Mouse (Mus musculus) embryonic facial prominence, embryonic 14.5 days (tissue): Measurements from ENCODE around the gene Pecr. TPM values are rescaled to one million over a fixed set of nuclear protein-coding genes. Genes with fewer than 3 reads are reported as not detected.
"Not testable (repeated sequence)": the region's sequence is repeated elsewhere in the genome, so short reads cannot be mapped to it uniquely, and the experiment has no call there.

ENCODE experiments used
- ATAC-seq: fragments of 200-750 bp; cut with Nextera tagmentation; 2 replicates; pipeline ENCODE4 v1.8.0; 2017; ENCODE audit warnings: low read depth, moderate number of reproducible peaks, moderate TSS enrichment
- DNase-seq: peaks from one replicate; pipeline ENCODE4 v3.0.0-alpha.2; 2015; ENCODE audit warnings: low spot score
- H3K27ac ChIP-seq: fragments of 300-500 bp; sonication (generic); replicated peaks from 2 replicates; pipeline ENCODE4 v1.5.1; 2014; ENCODE audit warnings: low read depth, mild to moderate bottlenecking, low read length, moderate library complexity
- H3K27me3 ChIP-seq: fragments of 300-500 bp; sonication (generic); replicated peaks from 2 replicates; pipeline ENCODE4 v1.6.1; 2014; ENCODE audit warnings: low read length; ENCODE audit not compliant: control insufficient read depth, insufficient read depth
- H3K36me3 ChIP-seq: fragments of 300-500 bp; sonication (generic); 2 replicates; pipeline ENCODE4 v1.6.1; 2014; ENCODE audit warnings: low read length, mixed read lengths; ENCODE audit not compliant: control insufficient read depth, insufficient read depth
- H3K4me1 ChIP-seq: fragments of 300-500 bp; sonication (generic); 2 replicates; pipeline ENCODE4 v1.6.1; 2014; ENCODE audit warnings: antibody characterized with exemption, low read length; ENCODE audit not compliant: control insufficient read depth, insufficient read depth
- H3K4me2 ChIP-seq: fragments of 300-500 bp; sonication (generic); 2 replicates; pipeline ENCODE4 v1.6.1; 2014; ENCODE audit warnings: low read depth, mild to moderate bottlenecking, low read length, moderate library complexity, mixed read lengths
- H3K4me3 ChIP-seq: fragments of 300-500 bp; sonication (generic); 2 replicates; pipeline ENCODE4 v1.5.1; 2014; ENCODE audit warnings: low read depth, mild to moderate bottlenecking, low read length
- H3K9ac ChIP-seq: fragments of 300-500 bp; sonication (generic); 2 replicates; pipeline ENCODE4 v1.6.1; 2014; ENCODE audit warnings: low read depth, mild to moderate bottlenecking, low read length, moderate library complexity, mixed read lengths
- H3K9me3 ChIP-seq: fragments of 300-500 bp; sonication (generic); 2 replicates; pipeline ENCODE4 v1.6.1; 2016; ENCODE audit warnings: low read length; ENCODE audit not compliant: control insufficient read depth
- WGBS: fragments of 180-500 bp; shearing (Covaris S2); extraction: QIAGEN DNeasy Blood & Tissue Kit; methylation state at CpG from one replicate; pipeline ENCODE4 v1.1.7; 2014; 5-methylcytosine and 5-hydroxymethylcytosine counted together
- polyA plus RNA-seq: library from polyadenylated mRNA; unstranded; fragments of >200 nt; fragmentation: Nextera tagmentation; extraction: Ambion mirVana; gene quantifications from 2 replicates; pipeline ENCODE4 v1.2.1, GENCODE M21; 2014

Gene Pecr
- polyA plus RNA-seq, 1 experiment from 2014 or later: 31.4 TPM

GRCm38 (mm10) chr1:72236363-72237006, 47.6 kb downstream of the Pecr start:
- H3K9me3 ChIP-seq, H3K36me3 ChIP-seq, H3K4me1 ChIP-seq, H3K27me3 ChIP-seq: not testable (repeated sequence)
- DNase-seq (peak; percentile 94), ATAC-seq (peak; percentile 90)
- WGBS: under 1% methylated on average over 29 of the region's 50 CpGs
- Histone ChIP-seq H3K4me3 (peak overlapping the region; percentile 59), H3K4me2 (peak overlapping the region; percentile 65), H3K9ac (peak overlapping the region; percentile 67), H3K27ac (peak overlapping the region; percentile 84)

- not testable (repeated sequence) for H3K4me1 ChIP-seq, H3K36me3 ChIP-seq, H3K4me2 ChIP-seq, H3K27me3 ChIP-seq, H3K9me3 ChIP-seq, H3K9ac ChIP-seq, ATAC-seq, DNase-seq, H3K4me3 ChIP-seq, H3K27ac ChIP-seq
- 79% methylated on average over 10 of the region's 10 CpGs for WGBS
These were observed 51.5 kb downstream of the Pecr start for GRCm38 (mm10) chr1:72232592-72232991.

GRCm38 (mm10) chr1:72228974-72229373, 55.1 kb downstream of the Pecr start:
- WGBS: 37% methylated on average over 3 of the region's 3 CpGs
- no peak overlapping the region for H3K27ac ChIP-seq
- H3K4me1 ChIP-seq: no peaks in the 10 kb centered on the region
- no peaks in the 10 kb centered on the region for H3K9me3 ChIP-seq
- peaks cover 7% of the 10 kb centered on the region for H3K27me3 ChIP-seq
- no peaks in the 10 kb centered on the region for H3K36me3 ChIP-seq
- ATAC-seq (no peak), DNase-seq (no peak)
- no peak overlapping the region for H3K4me2 ChIP-seq
- H3K4me3 ChIP-seq: no peak overlapping the region
- H3K9ac ChIP-seq: no peak overlapping the region

GRCm38 (mm10) chr1:72227546-72227945, 56.6 kb downstream of the Pecr start:
- H3K9me3 ChIP-seq: no peaks in the 10 kb centered on the region
- no peak for DNase-seq
- 87% methylated on average over 5 of the region's 5 CpGs for WGBS
- no peak for ATAC-seq
- H3K36me3 ChIP-seq: no peaks in the 10 kb centered on the region
- no peak overlapping the region for H3K4me3 ChIP-seq
- H3K4me2 ChIP-seq: no peak overlapping the region
- H3K4me1 ChIP-seq: no peaks in the 10 kb centered on the region
- no peak overlapping the region for H3K9ac ChIP-seq
- H3K27ac ChIP-seq: no peak overlapping the region
- H3K27me3 ChIP-seq: peaks cover 12% of the 10 kb centered on the region

DNA sequence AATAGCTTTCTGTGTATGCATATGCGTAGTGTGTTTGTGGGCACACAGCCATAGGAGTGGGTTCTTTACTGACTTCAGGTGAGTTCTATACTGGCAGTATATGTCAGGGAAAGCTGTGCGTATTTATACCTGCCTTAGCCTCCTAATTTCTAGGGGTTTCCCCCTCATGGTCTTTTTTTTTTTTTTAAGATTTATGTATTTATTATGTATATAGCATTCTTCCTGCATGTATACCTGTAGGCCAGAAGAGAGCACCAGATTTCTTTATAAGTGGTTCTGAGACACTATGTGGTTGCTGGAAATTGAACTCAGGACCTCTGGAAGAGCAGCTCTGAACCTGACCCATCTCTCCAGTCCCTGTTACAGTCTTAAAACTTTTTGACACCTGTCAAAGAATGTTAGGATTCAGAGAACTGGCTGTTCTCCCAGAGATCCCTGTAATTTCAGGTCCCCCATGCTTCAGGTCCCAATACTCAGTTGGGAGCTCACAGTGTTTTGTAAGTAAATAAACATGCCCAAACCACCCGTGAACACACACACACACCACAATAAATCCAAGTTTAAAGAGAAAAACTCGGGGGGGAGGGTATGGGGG, 57.1 kb downstream of the Pecr start:
- H3K9me3 ChIP-seq: no peaks in the 10 kb centered on the region
- H3K36me3 ChIP-seq: no peaks in the 10 kb centered on the region
- WGBS: 28% methylated on average over 4 of the region's 4 CpGs
- no peak overlapping the region for H3K9ac ChIP-seq
- H3K4me3 ChIP-seq: no peak overlapping the region
- ATAC-seq: peak; percentile 13
- no peaks in the 10 kb centered on the region for H3K4me1 ChIP-seq
- no peak for DNase-seq
- H3K27ac ChIP-seq: no peak overlapping the region
- peaks cover 12% of the 10 kb centered on the region for H3K27me3 ChIP-seq
- no peak overlapping the region for H3K4me2 ChIP-seq

DNA sequence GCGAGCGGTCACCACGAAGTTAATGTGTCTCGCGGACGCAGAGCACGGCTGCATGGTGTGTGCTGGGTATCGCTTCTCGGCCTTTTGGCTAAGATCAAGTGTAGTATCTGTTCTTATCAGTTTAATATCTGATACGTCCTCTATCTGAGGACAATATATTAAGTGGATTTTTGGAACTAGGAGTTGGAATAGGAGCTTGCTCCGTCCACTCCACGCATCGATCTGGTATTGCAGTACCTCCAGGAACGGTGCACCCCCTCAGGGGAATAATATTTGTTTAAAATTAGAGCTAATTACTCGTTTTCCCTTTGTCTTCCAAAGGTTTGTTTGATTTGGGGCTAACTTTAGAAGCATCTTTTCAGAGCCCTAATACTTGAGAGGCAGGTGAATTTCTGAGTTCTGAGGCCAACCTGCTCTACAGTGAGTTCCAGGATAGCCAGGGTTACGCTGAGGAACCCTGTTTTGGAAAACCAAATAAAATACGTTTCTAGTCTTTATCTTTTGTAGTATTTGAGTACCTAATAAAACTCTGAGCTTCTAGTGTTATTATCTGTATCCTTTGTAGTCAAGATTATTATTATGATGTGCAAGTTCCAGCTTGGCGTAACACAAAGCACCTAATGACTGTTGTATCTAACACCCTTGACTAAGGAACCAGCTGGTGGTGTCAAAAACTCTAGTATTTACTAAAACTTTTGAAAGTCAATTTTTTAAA, 57.8 kb downstream of the Pecr start:
- Histone ChIP-seq H3K9ac (no peak overlapping the region; the same call in 1 of the 2 replicates), H3K9me3 (no peaks in the 10 kb centered on the region), H3K4me1 (no peaks in the 10 kb centered on the region), H3K27ac (no peak overlapping the region), H3K27me3 (peaks cover 12% of the 10 kb centered on the region), H3K4me3 (peak overlapping the region; percentile 44), H3K36me3 (no peaks in the 10 kb centered on the region), H3K4me2 (peak overlapping the region; percentile 58)
- DNase-seq: peak; percentile 96
- under 1% methylated on average over 9 of the region's 18 CpGs for WGBS
- ATAC-seq: peak; percentile 91

- not testable (repeated sequence) for H3K36me3 ChIP-seq, H3K27ac ChIP-seq, H3K9me3 ChIP-seq, H3K4me1 ChIP-seq
- Histone ChIP-seq H3K4me3 (peak overlapping the region; percentile 44), H3K27me3 (peaks cover 12% of the 10 kb centered on the region), H3K9ac (peak overlapping the region; percentile 49), H3K4me2 (peak overlapping the region; percentile 58)
- DNase-seq (peak; percentile 92), ATAC-seq (peak; percentile 90)
- 1% methylated on average over 14 of the region's 31 CpGs for WGBS
These were observed 58.4 kb downstream of the Pecr start for GRCm38 (mm10) chr1:72225720-72226171.

GRCm38 (mm10) chr1:72225054-72225718, 58.9 kb downstream of the Pecr start:
- H3K4me1 ChIP-seq: no peaks in the 10 kb centered on the region
- peak overlapping the region; percentile 58 for H3K4me2 ChIP-seq
- peak overlapping the region; percentile 49; the same call in 1 of the 2 replicates for H3K9ac ChIP-seq
- peak overlapping the region; percentile 44 for H3K4me3 ChIP-seq
- WGBS: 11% methylated on average over 13 of the region's 13 CpGs
- ATAC-seq (no peak), DNase-seq (no peak)
- H3K27ac ChIP-seq: no peak overlapping the region
- no peaks in the 10 kb centered on the region for H3K36me3 ChIP-seq
- peaks cover 12% of the 10 kb centered on the region for H3K27me3 ChIP-seq
- H3K9me3 ChIP-seq: no peaks in the 10 kb centered on the region
